Mouse (Mus musculus) left cerebral cortex, postnatal 36 days (tissue): Measurements from ENCODE around the gene Dennd4b. TPM values are rescaled to one million over a fixed set of nuclear protein-coding genes. Genes with fewer than 3 reads are reported as not detected.
A peak's percentile ranks its signal among the peaks of the same experiment; 100 is the strongest.

Source experiments
- DNase-seq, 2 experiments: peaks; one replicate each; pipeline ENCODE4 v3.0.0; 2021 to 2022; ENCODE audit warnings: low spot score in 2 of 2, mixed read lengths in 1 of 2
- intact Hi-C: fragments of 180-260 bp; cut with DNase I; formaldehyde crosslinking; loops from one replicate; pipeline ENCODE4 v1.15.1; 2025
- microRNA-seq: library from miRNA; unstranded; fragments of <30 nt; microRNA quantifications from one replicate; pipeline ENCODE4 v1.2.0, GENCODE M21; 2022
- total RNA-seq, 2 experiments: library from RNA; stranded (reverse); gene quantifications; 2 replicates each; pipeline ENCODE4 v1.2.3; 2021

The Dennd4b gene
- total RNA-seq, 2 experiments from 2014 or later, result 34.8 to 39.8 TPM

DNA sequence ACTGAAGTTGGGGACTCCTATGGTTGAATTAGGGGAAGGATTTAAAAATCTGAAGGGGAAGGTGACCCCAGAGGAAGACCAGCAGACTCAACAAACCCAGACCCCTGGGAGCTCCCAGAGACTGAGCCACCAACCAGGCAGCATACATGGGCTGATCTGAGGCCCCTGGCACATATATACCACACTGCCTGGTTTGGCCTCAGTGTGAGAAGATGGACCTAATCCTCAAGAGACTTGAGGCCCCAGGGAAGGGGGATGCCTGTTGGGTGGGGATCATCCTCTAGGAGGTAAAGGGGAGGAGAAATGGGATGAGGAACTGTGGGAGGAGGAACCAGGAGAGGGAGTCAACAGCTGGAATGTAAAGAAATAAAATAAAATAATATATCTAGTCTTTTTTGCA lies 49.3 kb downstream of the Dennd4b start:
- DNase-seq, result no peak
- intact Hi-C loops, result no loop called here

DNA sequence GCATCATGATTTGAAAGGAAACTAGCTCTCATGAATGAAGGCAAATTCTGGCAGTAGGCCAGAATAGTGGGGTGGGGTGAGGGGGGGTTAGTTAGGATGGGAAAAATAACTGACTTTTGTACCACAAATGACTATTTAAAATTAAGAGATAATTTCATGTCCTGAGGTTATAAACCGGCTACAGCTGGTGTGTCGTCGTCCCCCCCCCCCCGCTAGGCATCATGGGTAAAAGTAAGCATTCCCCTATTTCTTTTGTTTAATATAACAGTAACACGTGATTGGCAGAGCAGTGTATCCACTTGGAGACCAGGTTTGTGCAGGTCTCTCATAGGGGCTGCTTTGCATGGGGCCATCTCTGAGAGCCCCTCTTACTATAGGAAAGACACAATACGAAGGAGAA lies 57.3 kb downstream of the Dennd4b start:
- no peak for DNase-seq
- intact Hi-C loops, result no loop called here

DNA sequence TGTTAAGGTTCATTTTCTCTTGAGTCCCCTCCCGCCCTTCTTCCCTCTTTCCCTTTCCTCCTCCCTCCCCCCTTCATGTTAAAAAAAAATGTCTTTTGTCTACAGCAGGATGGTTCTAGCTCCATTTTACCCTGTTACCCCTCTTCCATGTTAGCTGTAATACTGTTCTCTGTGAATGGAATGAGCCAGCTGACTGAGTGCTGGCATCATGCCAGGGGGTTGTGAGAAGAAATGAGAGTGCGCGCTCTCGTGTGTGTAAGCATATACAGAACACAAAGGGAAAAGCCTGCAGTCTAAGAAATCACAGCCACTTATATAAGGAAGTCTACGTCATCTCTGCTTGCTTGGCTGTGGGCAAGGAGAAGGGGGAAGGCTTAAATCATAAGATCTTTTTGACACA lies 58.1 kb downstream of the Dennd4b start:
- DNase-seq, result peak; percentile 51 to 65
- intact Hi-C loops, result no loop called here

Small RNAs within 50 kb of the gene (microRNA-seq; reads per million reads assigned to microRNA genes)
- not detected for gene Mir7012

Other genes starting within 250 kb of the Dennd4b start
- 10 to 100 TPM; 91.4 to 93.6 TPM for gene 4933434E20Rik, start 213.5 kb upstream of the Dennd4b start, total RNA-seq
- gene Ubap2l, start 212.6 kb upstream of the Dennd4b start, total RNA-seq, result 100 to 1,000 TPM; 165 to 202 TPM
- 100 to 1,000 TPM; 178 to 184 TPM for gene Tpm3, start 192.5 kb upstream of the Dennd4b start, total RNA-seq
- gene Nup210l, start 161.1 kb upstream of the Dennd4b start, total RNA-seq, result under 1 TPM; 0.32 to 0.43 TPM
- 100 to 1,000 TPM; 834 to 845 TPM for gene Rps27, start 51.5 kb upstream of the Dennd4b start, total RNA-seq
- 1 to 10 TPM; 5.7 to 6.5 TPM for gene Rab13, start 51.5 kb upstream of the Dennd4b start, total RNA-seq
- gene Jtb, start 33.6 kb upstream of the Dennd4b start, total RNA-seq, result 10 to 100 TPM; 45.0 to 45.3 TPM
- gene Creb3l4, start 21.7 kb upstream of the Dennd4b start, total RNA-seq, result not detected
- 10 to 100 TPM; 45.8 to 51.9 TPM for gene Slc39a1, start 17.0 kb upstream of the Dennd4b start, total RNA-seq
- gene Crtc2, start 11.0 kb upstream of the Dennd4b start, total RNA-seq, result 10 to 100 TPM; 34.1 to 38.1 TPM
- 10 to 100 TPM; 85.1 to 97.8 TPM for gene Gatad2b, start 28.0 kb downstream of the Dennd4b start, total RNA-seq
- gene Slc27a3, start 124.8 kb downstream of the Dennd4b start, total RNA-seq, result 1 to 10 TPM; 4.8 to 6.2 TPM
- 10 to 100 TPM; 57.6 to 70.1 TPM for gene Ints3, start 168.4 kb downstream of the Dennd4b start, total RNA-seq
- 1 to 10 TPM; 2.5 to 4.2 TPM for gene Npr1, start 200.7 kb downstream of the Dennd4b start, total RNA-seq
- 10 to 100 TPM; 73.5 to 82.2 TPM for gene Ilf2, start 210.9 kb downstream of the Dennd4b start, total RNA-seq
- gene Snapin, start 225.8 kb downstream of the Dennd4b start, total RNA-seq, result 10 to 100 TPM; 52.8 to 54.7 TPM
- gene Chtop, start 244.3 kb downstream of the Dennd4b start, total RNA-seq, result 100 to 1,000 TPM; 160 to 168 TPM
- 100 to 1,000 TPM; 118 to 137 TPM for gene S100a1, start 249.2 kb downstream of the Dennd4b start, total RNA-seq
- 10 to 100 TPM; 20.9 to 21.8 TPM for gene S100a13, start 249.2 kb downstream of the Dennd4b start, total RNA-seq